Mouse (Mus musculus): ENCODE measurements around the gene Mgat4d. TPM values are rescaled to one million over a fixed set of nuclear protein-coding genes. Genes with fewer than 3 reads are reported as not detected.
"Not testable (repeated sequence)": the region's sequence is repeated elsewhere in the genome, so short reads cannot be mapped to it uniquely, and the experiment has no call there.

Mgat4d gene
- polyA plus RNA-seq, 1 experiment from 2014 or later, result not detected

DNA sequence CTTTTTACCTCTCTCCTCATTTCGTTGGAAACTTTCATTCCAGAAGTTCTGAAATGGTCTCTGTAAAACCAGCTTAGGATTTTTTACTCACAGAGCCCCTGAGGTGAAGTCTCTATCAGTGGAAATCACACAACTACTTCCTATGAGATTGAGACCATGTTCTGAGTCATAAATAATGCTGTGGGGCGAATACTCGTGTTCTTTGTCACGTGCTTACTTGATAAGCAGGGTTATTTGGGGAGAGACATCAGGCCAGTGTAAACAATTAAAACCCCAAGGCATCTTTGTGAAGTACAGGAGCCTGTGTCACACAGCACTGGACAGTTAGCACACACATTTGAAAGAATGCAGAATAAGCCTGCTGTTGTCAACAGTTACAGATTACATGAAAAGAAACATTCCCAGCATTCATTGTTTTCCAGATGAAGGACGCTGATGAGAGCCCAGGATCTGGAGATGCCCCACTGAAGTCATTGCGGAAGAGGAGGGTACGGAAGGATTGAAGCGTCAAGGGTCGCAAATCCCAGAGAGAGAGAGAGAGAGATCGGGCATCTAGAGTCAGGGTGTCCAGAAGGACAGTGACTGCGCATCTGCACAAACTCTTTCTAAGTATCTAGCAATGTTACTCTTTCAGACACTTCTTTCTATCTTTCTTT is 78.0 kb downstream of the Mgat4d start:
- 71% methylated on average over 11 of the region's 11 CpGs for WGBS
- ATAC-seq (ENCODE audit: insufficient read depth, low FRiP score, low read depth), result no peak
- H3K9ac ChIP-seq, result no peak overlapping the region
- no peaks in the 10 kb centered on the region for H3K36me3 ChIP-seq
- no peak overlapping the region for H3K4me2 ChIP-seq
- no peak overlapping the region for H3K4me3 ChIP-seq (replicated peaks)
- H3K9me3 ChIP-seq, result no peaks in the 10 kb centered on the region
- no peak overlapping the region for H3K27ac ChIP-seq
- H3K27me3 ChIP-seq (replicated peaks), result no peaks in the 10 kb centered on the region
- H3K4me1 ChIP-seq, result no peaks in the 10 kb centered on the region

- no peak overlapping the region for H3K27ac ChIP-seq
- no peak for ATAC-seq (ENCODE audit: insufficient read depth, low FRiP score, low read depth)
- no peak overlapping the region for H3K9ac ChIP-seq
- no peak overlapping the region for H3K4me2 ChIP-seq
- H3K36me3 ChIP-seq, result no peaks in the 10 kb centered on the region
- no peaks in the 10 kb centered on the region for H3K27me3 ChIP-seq (replicated peaks)
- no peak overlapping the region for H3K4me3 ChIP-seq (replicated peaks)
- H3K9me3 ChIP-seq, result no peaks in the 10 kb centered on the region
- 51% methylated on average over 7 of the region's 7 CpGs for WGBS
- no peaks in the 10 kb centered on the region for H3K4me1 ChIP-seq
Measured at GRCm38 (mm10) chr8:83426949-83427348, 78.7 kb downstream of the Mgat4d start.

DNA sequence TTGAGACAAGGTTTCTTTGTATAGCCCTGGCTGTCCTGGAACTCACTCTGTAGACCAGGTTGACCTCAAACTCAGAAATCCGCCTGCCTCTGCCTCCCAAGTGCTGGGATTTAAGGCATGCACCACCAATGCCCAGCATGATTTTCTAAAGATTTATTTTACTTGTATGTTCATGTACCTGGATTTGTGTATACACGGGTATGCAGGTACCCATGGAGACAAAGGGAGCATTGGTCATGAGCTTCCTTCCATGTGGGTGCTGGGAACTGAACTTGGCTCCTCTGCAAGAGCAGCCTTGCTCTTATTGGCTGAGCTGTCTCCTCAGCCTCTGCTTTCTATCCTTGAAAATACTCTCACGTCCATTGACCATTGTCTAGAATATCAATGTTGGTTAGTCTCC is 80.3 kb downstream of the Mgat4d start:
- H3K27me3 ChIP-seq (replicated peaks); H3K9me3 ChIP-seq; ATAC-seq (ENCODE audit: insufficient read depth, low FRiP score, low read depth); H3K9ac ChIP-seq; H3K4me2 ChIP-seq; H3K4me3 ChIP-seq (replicated peaks); H3K27ac ChIP-seq; H3K4me1 ChIP-seq; H3K36me3 ChIP-seq: not testable (repeated sequence)
- WGBS, result 88% methylated on average over 3 of the region's 3 CpGs

DNA sequence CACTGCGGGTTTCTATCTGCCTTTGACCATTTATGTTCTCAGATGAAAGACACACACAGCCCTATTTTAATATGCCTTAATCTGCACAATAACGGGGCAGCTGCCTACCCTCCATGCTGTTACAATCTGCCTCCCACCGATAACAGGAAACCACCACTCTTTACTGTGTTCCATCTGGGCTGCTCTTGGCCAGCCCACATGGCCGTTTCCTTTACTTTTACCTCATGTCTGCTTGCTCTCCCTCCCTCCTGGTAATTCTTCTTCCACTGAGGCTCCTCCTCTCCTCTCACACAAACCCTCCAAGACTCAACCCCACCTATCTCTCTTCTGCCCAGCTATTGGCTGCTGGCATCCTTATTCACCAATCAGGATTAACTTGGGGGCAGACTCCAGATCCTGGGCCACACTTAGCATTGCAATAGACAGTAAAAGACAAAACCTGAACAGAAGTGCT is 80.8 kb downstream of the Mgat4d start:
- no peaks in the 10 kb centered on the region for H3K36me3 ChIP-seq
- H3K4me2 ChIP-seq, result no peak overlapping the region
- no peak overlapping the region for H3K9ac ChIP-seq
- no peak overlapping the region for H3K4me3 ChIP-seq (replicated peaks)
- no peaks in the 10 kb centered on the region for H3K9me3 ChIP-seq
- H3K4me1 ChIP-seq, result no peaks in the 10 kb centered on the region
- no peak overlapping the region for H3K27ac ChIP-seq
- no peaks in the 10 kb centered on the region for H3K27me3 ChIP-seq (replicated peaks)
- ATAC-seq (ENCODE audit: insufficient read depth, low FRiP score, low read depth), result peak; percentile 86; the same call in 1 of the 2 replicates
- 56% methylated on average over 4 of the region's 4 CpGs for WGBS

Other genes with a start within 250 kb of the Mgat4d start
- gene Tbc1d9, start 183.1 kb upstream of the Mgat4d start, polyA plus RNA-seq (2015; fragmentation: Nextera tagmentation; extraction: Ambion mirVana), result 3.0 and 3.8 TPM in 2 replicates
- gene Gm10645, start 182.3 kb upstream of the Mgat4d start, polyA plus RNA-seq (2015; fragmentation: Nextera tagmentation; extraction: Ambion mirVana), result 2.8 and 3.1 TPM in 2 replicates
- gene Ucp1, start 58.1 kb upstream of the Mgat4d start, polyA plus RNA-seq (2015; fragmentation: Nextera tagmentation; extraction: Ambion mirVana), result not detected in 2 replicates
- 14.4 and 14.7 TPM in 2 replicates for gene Elmod2, start 16.0 kb upstream of the Mgat4d start, polyA plus RNA-seq (2015; fragmentation: Nextera tagmentation; extraction: Ambion mirVana)
- gene Clgn, start 41.4 kb downstream of the Mgat4d start, polyA plus RNA-seq (2015; fragmentation: Nextera tagmentation; extraction: Ambion mirVana), result 0.41 and 0.52 TPM in 2 replicates
- gene Scoc, start 109.9 kb downstream of the Mgat4d start, polyA plus RNA-seq (2015; fragmentation: Nextera tagmentation; extraction: Ambion mirVana), result 102 and 104 TPM in 2 replicates
- gene Olfr370, start 187.3 kb downstream of the Mgat4d start, polyA plus RNA-seq (2015; fragmentation: Nextera tagmentation; extraction: Ambion mirVana), result not detected in 2 replicates
- 330 and 333 TPM in 2 replicates for gene Ndufb7, start 218.2 kb downstream of the Mgat4d start, polyA plus RNA-seq (2015; fragmentation: Nextera tagmentation; extraction: Ambion mirVana)